Mouse (Mus musculus) erythroblast, embryonic 14.5 days (primary cell): ENCODE data around the gene Arl13a. TPM values are rescaled to one million over a fixed set of nuclear protein-coding genes. Genes with fewer than 3 reads are reported as not detected.
"Not testable (repeated sequence)": the region's sequence is repeated elsewhere in the genome, so short reads cannot be mapped to it uniquely, and the experiment has no call there.

ENCODE experiments used
- H3K27me3 ChIP-seq: 2 replicates; pipeline ENCODE4 v1.6.1; 2012; ENCODE audit warnings: inconsistent platforms; ENCODE audit not compliant: control insufficient read depth
- H3K36me3 ChIP-seq: 2 replicates; pipeline ENCODE4 v1.6.1; 2012; ENCODE audit warnings: mild to moderate bottlenecking, inconsistent platforms; ENCODE audit not compliant: control insufficient read depth
- H3K4me1 ChIP-seq: 2 replicates; pipeline ENCODE4 v1.6.1; 2012; ENCODE audit warnings: inconsistent platforms; ENCODE audit not compliant: control insufficient read depth
- H3K4me3 ChIP-seq: replicated peaks from 2 replicates; pipeline ENCODE3; 2012; ENCODE audit warnings: moderate library complexity, mild to moderate bottlenecking, inconsistent platforms
- H3K9me3 ChIP-seq: 2 replicates; pipeline ENCODE4 v1.6.1; 2012; ENCODE audit warnings: low read length, inconsistent platforms, mixed read lengths; ENCODE audit not compliant: control insufficient read depth
- GATA1 ChIP-seq: IDR thresholded peaks from 2 replicates; pipeline ENCODE4 v1.6.1; 2012; ENCODE audit warnings: low read length, inconsistent platforms, mixed read lengths
- TAL1 ChIP-seq: IDR thresholded peaks from 3 replicates; pipeline ENCODE4 v1.6.1; 2012; ENCODE audit warnings: low read length, inconsistent platforms, mixed read lengths
- polyA plus RNA-seq: library from polyadenylated mRNA; stranded (reverse); fragments of >175 nt; gene quantifications from 2 replicates; pipeline ENCODE4 v1.2.3, GENCODE M21; 2012

Gene Arl13a
- polyA plus RNA-seq = not detected in 2 replicates

DNA sequence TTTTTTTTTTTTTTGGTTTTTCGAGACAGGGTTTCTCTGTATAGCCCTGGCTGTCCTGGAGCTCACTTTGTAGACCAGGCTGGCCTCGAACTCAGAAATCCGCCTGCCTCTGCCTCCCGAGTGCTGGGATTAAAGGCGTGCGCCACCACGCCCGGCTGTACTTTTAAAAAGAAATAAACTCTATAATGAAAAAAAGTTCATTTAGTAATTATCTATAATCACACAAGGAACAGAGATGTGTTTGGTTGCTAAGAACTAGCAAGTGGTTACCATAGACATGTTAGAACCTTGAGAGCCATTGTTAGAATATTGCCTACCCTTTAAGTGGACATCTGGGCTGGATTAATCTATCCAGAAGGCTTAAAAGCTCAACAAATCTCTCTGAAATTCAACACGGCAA is at the start of gene Arl13a:
Gene Arl13a (plus strand): TSS at position 301 of the 400 bp plus-strand sequence.
- not testable (repeated sequence) for H3K27me3 ChIP-seq, H3K9me3 ChIP-seq, H3K4me1 ChIP-seq

DNA sequence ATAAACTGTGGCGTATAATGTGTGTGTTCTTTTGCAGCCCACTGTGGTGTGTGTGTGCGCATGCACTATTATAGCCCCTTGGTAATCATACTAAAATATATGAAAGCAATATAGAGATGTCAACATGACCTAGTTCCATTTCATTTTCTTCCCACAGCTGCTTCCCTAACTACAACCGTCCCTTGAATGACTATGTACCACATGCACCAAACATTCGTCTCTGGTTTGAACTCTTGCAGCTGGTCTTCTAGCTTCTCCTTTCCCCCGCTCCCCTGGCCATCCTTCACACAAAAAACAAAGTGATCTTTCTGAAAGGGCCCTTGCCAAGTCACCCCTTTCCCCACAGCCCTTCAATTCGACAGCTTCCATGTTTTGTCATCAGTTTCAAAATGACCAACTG is 47.3 kb upstream of the Arl13a start:
- no peaks in the 10 kb centered on the region; the same call in 1 of the 2 replicates for H3K4me1 ChIP-seq
- no peaks in the 10 kb centered on the region for H3K36me3 ChIP-seq
- no peak overlapping the region for H3K4me3 ChIP-seq
- no peak for TF ChIP-seq GATA1
- TF ChIP-seq TAL1 = no peak
- H3K27me3 ChIP-seq = no peaks in the 10 kb centered on the region
- H3K9me3 ChIP-seq = no peaks in the 10 kb centered on the region

More for the DNA sequence above, at the start of gene Arl13a:
- H3K4me3 ChIP-seq, H3K36me3 ChIP-seq: not testable (repeated sequence)

DNA sequence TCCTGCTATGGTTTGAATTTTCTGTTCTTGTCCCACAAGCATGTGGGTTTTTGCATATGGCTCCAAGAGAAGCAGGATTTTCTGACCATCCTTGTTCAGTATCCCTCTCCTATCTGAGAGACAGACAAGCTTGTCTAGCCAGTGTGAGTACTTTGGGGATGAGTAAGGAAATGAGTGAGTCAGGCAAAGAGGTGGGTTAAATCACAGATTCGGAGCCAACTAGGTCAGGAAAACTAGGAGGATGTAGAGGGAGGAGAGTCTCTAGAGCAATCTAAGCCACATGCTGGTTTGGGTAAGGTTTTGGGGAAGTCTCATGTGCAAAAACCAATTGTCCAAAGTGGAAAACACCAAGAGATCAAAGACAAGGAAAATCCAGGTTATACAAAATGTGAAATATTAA is 45.8 kb upstream of the Arl13a start:
- Histone ChIP-seq H3K4me3 (no peak overlapping the region), H3K27me3 (no peaks in the 10 kb centered on the region), H3K36me3 (no peaks in the 10 kb centered on the region), H3K4me1 (no peaks in the 10 kb centered on the region; the same call in 1 of the 2 replicates), H3K9me3 (no peaks in the 10 kb centered on the region)
- TF ChIP-seq GATA1 (no peak), TAL1 (no peak)

DNA sequence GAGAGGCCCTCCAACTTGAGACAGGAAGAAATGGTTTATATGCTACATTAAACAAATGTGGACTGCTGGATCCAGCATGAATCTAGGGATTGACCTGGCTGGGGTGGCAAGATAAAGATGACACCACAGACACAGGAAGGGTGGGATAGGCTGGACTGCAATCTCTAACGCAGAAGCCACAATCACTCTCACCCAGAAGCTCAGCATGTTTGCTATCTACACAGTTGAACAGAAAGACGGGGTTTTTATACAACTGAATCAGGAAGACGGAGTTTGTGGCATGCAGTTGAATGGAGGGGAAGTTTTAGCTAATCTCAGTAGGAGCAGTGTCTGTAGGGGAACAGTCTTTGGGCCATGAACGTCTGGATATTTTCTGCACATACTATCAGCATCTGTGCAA is 45.3 kb upstream of the Arl13a start:
- Histone ChIP-seq H3K27me3 (no peaks in the 10 kb centered on the region), H3K4me3 (no peak overlapping the region), H3K36me3 (no peaks in the 10 kb centered on the region), H3K9me3 (no peaks in the 10 kb centered on the region), H3K4me1 (no peaks in the 10 kb centered on the region; the same call in 1 of the 2 replicates)
- TF ChIP-seq TAL1 = no peak
- no peak for TF ChIP-seq GATA1

DNA sequence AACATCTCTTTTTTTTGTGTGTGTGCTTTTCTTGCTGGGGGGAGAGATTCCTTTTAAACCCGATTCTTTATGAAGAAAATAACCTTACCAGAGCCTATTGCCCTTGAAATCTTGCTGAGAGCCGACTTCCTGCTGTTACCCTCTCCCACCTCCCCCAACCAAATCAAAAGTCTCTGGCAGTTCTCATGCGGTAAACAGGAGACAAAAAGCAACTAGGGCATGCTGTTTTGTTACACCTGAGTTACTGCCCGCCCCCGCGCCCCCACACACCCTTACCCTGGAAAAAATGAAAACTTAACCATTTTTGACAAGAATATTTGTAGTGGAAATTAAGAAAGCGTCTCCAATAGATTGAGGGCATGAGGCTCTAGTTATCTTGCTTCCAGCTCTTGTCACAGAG is 29.1 kb upstream of the Arl13a start:
- Histone ChIP-seq H3K4me1 (no peaks in the 10 kb centered on the region), H3K9me3 (no peaks in the 10 kb centered on the region), H3K4me3 (no peak overlapping the region), H3K36me3 (no peaks in the 10 kb centered on the region), H3K27me3 (peaks cover 13% of the 10 kb centered on the region)
- TF ChIP-seq GATA1 (no peak), TAL1 (no peak)

DNA sequence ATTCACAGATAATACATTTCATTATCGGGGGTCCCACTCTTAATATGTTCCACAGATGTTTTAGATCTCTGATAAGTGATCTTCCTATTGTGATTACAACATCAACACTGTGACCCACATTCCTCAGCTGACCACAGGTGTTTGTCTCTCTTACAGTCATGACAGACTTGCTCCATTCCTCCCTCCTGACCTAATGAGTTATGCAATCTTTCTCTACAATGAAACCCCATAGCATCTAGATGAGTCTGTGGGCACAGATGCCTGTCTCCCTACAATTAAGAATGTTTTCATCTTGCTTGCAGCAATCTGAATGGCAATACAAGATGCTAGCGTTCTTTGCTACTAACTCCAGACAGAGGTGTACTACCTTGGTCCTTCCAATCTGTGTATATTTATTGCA is 26.9 kb upstream of the Arl13a start:
- H3K9me3 ChIP-seq = no peaks in the 10 kb centered on the region
- H3K4me3 ChIP-seq = no peak overlapping the region
- H3K36me3 ChIP-seq = no peaks in the 10 kb centered on the region
- H3K27me3 ChIP-seq = peaks cover 13% of the 10 kb centered on the region
- no peaks in the 10 kb centered on the region for H3K4me1 ChIP-seq
- no peak for TF ChIP-seq GATA1
- TF ChIP-seq TAL1 = no peak

DNA sequence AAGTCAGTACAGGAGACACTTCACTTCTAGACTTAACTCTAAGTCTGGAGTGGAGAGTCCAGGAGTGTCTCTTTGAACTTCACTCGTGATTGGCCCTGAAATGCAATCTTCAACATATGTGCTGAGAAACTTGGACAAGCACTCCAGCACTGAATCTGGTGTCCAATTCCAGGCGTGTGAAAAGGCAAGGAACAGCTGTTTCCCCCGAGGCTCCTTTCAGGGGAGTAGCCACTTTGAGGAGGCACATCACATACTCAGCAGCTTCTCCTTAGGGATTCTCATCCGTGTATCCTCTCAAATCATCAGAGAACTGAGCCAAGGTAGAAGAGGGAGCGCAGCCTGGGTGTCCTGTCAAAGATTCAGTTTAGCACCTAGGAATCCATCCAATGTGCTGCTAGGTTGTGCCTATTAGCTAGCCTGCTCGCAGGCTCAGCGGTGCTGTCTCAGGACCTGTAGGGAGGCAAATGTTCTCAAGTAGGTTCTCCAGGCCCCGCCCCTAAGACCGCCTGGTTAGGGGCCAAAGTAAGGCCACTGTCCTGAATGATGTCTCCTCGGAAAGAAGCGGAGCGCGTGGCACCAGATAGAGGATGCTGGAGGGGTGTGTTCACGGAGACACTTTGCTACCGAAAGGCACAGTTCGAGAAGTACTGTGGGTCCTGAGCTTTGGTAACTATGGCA is 25.1 kb upstream of the Arl13a start, which contains the start of gene Xkrx:
Gene Xkrx (minus strand): TSS at position 34 of the 678 bp plus-strand sequence.
- H3K36me3 ChIP-seq = no peaks in the 10 kb centered on the region
- no peaks in the 10 kb centered on the region for H3K4me1 ChIP-seq
- TF ChIP-seq GATA1 (no peak), TAL1 (no peak)
- no peaks in the 10 kb centered on the region for H3K9me3 ChIP-seq
- no peak within 1 kb of the TSS for H3K4me3 ChIP-seq
- H3K27me3 ChIP-seq = peaks cover 13% of the 10 kb centered on the region

DNA sequence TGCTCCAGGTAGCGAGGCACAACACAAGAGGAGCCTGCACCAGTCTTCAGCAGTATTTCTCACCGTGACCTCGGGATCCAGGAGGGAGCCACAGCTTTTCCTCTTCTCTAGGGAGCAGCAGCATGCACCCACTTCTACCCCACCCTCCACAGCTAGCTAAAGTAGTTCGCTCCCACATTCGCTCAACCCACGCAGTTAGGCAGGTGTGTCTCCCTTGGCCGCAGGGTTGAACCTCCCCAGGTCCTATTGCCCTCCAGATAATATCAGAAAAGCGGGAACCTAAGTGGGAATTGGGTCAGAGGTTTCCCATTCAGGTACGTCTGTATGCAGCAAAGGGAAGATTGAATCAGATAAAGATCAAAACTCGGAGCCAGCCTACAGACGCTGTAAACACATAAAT is 24.5 kb upstream of the Arl13a start:
- peaks cover 13% of the 10 kb centered on the region for H3K27me3 ChIP-seq
- no peaks in the 10 kb centered on the region for H3K36me3 ChIP-seq
- H3K4me3 ChIP-seq = no peak overlapping the region
- no peaks in the 10 kb centered on the region for H3K4me1 ChIP-seq
- H3K9me3 ChIP-seq = no peaks in the 10 kb centered on the region
- TF ChIP-seq GATA1 (no peak), TAL1 (no peak)

DNA sequence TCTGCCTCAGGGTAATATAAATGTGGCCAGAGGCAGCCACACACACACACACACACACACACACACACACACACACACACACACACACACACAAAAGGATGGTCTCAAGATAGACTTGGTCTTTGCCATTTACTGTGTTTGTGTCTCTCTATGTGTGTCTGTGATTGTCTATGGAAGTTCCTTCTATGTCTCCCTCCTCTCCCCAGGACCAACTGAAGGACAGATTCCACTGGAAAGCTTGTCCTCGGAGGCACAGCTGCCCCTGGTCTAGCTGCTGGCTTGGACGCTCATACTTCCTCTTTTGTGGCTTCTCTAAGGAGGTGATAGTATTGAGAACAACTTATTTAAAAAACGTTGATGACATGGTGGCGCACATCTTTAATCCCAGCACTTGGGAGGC is 23.8 kb upstream of the Arl13a start:
- TF ChIP-seq TAL1 (no peak), GATA1 (no peak)
- Histone ChIP-seq H3K9me3 (no peaks in the 10 kb centered on the region), H3K4me3 (no peak overlapping the region), H3K36me3 (no peaks in the 10 kb centered on the region), H3K27me3 (peaks cover 13% of the 10 kb centered on the region), H3K4me1 (no peaks in the 10 kb centered on the region)

DNA sequence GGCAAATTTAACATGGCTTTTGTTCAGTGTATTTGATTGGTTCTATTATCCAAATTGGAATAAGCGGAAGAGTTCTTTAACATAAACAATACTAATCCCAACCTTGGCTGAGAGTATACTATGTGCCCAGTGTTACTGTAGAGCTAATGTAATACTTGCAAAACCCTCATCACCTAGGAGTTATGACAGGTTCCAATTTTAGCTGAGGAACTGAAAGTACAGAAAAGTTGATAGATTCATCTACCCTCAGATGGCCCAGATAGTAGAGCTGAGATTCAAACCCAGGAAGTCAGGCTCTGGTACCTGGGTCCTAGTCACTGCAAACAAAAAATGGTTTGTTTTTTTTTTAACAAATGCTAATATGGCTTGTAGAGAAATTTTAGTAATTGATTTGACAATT is 16.7 kb upstream of the Arl13a start:
- Histone ChIP-seq H3K4me1 (no peaks in the 10 kb centered on the region), H3K9me3 (no peaks in the 10 kb centered on the region), H3K4me3 (no peak overlapping the region), H3K27me3 (no peaks in the 10 kb centered on the region), H3K36me3 (no peaks in the 10 kb centered on the region)
- no peak for TF ChIP-seq TAL1
- no peak for TF ChIP-seq GATA1
